Mouse (Mus musculus) heart, adult 2 months (tissue): ENCODE measurements around the gene Spata16.

Source experiments
- CTCF ChIP-seq: fragments of 200-600 bp; IDR thresholded peaks from 2 replicates; pipeline ENCODE4 v1.8.1; 2022; ENCODE audit warnings: antibody characterized with exemption, mild to moderate bottlenecking, moderate library complexity
- POLR2A ChIP-seq: fragments of 200-500 bp; IDR thresholded peaks from 2 replicates; pipeline ENCODE4 v1.6.1; 2011; ENCODE audit warnings: mild to moderate bottlenecking, low read depth, low read length, control low read depth; ENCODE audit not compliant: insufficient read depth

DNA sequence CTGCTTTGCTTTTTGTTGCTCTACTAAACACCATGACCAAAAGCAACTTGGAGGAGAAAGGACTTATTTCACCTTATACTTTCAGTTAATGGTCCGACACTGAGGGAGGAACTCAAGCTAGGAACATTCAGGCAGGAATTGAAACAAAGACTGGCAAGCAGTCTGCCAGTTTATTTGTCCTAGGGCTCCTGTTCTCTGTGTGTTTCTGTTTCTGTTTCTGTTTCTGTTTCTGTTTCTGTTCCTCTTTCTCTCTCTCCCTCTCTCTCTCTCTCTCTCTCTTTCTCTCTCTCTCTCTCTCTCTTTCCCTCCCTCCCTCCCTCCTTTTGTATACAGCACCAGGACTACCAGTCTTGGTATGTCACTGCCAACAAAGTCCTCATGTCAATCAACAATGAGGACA is 279.2 kb downstream of the Spata16 start:
- TF ChIP-seq CTCF = no peak
- no peak for TF ChIP-seq POLR2A
